Mouse (Mus musculus): ENCODE measurements around the gene Ash1l.

Gene Ash1l

DNA sequence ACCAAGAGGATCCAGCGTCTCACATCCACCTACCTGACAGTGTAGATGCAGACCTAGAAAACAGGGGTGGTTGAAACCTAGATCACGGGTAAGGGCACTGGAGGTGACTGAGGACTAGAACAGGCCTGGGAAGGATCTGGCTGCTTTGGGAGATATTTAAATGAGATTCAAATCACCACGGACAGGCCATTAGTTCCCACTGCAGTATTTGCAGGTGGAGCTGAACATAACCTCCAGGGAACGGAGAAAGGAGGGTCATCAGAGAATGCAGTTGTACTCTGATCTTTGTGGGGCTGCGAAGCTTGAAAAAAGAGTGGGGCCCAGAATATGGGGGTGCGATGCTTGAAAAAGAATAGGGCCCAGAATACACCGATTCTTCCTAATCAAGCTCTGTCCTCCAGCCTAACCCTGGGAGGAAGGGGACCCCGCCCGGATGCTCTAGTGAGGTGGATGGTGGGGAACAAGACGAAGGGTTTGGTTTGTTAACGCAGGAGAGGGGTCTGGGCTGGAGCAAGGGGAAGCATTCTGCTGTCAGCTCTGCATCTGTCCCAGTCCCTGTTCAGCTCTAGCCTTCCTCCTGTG is 142.2 kb downstream of the Ash1l start:
- no peak for DNase-seq

GRCm38 (mm10) chr3:89093175-89093574 is 142.8 kb downstream of the Ash1l start, which contains the start of gene Rusc1:
Gene Rusc1 (minus strand): TSS chr3:89093311.
- peak; percentile 94 for DNase-seq

DNA sequence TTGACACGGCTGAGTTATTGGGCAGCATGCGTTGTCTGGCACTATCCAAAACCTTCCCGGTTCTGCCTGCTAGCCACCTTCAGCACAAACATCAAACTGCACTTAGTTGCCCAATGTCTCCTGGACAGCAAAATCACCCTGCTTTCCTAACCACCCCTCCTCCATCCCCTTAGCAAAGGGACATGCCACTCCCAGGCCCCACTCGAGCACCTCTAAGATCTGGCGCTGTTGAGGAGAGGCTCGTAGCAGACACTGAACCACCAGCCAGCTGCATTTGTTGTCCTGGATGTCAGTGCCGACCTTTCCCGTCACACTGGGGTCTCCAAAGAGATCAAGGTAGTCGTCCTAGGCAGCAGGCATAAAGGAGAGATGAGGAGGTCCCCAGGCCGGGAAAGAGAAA is 143.6 kb downstream of the Ash1l start:
- DNase-seq: no peak

DNA sequence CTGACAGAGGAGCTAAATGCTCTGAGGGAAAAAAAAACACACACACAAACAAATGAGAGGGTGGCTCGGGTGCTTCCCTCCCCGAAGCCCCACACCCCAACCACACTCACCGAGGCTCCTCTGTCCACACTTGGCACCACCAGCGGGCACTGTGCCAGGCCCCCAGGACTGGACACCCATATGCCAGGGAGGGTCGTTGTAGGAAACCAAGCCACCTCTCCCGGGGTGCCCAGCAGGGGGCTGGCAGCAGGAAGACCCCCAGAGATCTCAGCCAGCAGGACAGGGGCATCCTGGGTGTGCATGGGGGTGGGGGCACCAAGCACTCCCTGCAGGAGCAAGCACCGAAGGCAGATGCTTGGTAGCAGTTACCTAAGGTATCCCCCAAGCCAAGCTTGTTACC is 150.4 kb downstream of the Ash1l start, which contains the start of gene Gm43738:
Gene Gm43738, minus strand, starts transcription at position 289 of the 400 bp plus-strand sequence.
- no peak for DNase-seq

DNA sequence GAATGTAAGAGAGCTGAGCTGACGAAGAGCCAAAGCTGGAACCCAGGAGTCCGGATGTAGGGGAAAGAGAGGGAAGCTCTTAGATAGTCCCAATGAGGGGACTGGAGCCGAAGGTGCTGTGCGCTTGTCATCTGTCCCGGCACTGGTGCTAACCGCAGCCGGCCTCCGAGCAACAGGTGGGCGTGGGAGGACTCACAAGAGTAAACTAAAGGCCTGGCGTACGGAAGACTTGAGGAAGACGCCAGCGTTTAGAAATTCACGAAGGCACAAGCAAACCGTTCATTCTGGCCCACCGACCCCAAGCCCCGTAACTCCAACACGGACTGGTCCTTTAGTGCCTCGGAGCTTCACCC is 151.0 kb downstream of the Ash1l start:
- DNase-seq: no peak

DNA sequence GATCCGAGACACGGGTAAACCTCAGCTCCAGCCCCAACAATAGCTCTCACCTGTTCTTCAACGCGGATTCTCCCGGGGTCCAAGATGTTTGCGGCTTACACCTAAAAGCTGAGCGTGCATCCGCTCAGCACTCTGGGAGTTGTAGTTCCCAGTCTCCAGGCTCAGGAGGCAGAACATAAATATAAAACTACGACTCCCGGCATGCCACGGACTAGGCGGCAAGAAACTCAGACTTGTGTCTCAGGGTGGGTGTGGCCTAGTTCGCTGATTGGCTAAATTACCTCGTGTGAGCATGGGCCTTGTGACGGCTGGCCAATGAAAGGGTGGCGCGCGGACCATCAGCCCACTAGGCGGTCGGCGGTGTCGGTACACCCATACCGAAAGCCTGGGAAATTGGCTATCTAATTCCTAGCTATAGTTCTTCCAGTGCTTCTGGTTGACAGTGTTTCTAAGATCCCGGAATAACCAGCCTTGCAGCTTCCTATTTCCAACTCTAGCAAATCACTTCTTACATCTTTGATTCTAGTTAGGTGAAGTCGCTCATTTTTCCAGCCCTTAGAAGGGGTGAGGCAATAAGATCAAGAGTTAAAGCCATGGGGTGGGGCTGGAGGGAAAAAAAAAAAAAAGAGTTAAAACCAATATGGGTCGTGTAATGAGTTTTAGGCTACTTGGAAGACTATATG is 151.5 kb downstream of the Ash1l start, which contains the start of gene Fdps:
Gene Fdps, minus strand, starts transcription at position 148 of the 683 bp plus-strand sequence.
- DNase-seq: peak; percentile 99

DNA sequence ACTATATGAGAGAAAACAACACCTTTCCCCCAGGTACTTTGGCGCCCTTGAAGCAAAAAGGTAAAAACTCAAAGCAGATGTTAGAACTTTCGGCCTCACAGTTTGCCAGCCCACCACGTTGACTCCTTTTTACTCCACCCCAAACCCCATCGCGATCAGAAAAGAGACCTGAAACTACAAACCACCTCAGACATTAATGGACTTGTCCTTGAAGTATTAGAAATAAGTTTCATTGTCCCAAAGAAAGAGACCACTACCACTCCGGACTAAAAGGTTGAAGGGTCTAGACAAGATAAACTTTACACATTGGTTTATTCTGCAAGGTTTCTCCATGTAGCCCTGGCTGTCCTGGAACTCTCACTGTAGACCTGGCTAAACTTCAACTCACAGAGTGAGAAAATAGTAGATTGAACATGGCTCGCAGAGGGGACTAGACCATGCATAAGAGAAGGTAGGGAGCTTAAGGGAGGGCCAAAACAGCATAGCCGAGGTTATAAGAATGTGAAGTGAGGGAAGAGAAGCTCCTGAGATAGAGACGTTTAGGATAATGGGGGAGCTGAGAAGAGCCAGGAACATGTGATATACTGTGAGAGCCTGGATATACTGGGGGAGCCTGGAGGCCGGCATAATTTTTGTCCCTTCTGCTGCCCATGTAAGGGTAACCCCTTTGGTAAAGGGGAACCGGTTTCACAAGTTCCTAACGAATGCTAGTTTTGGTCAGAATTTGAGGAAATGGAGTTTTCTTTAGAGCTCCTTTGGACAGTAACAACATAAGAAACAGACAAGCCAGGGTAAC is 152.3 kb downstream of the Ash1l start:
- no peak for DNase-seq

- DNase-seq: no peak
Measured at GRCm38 (mm10) chr3:89103291-89103595, 152.8 kb downstream of the Ash1l start.

- no peak for DNase-seq
Measured at GRCm38 (mm10) chr3:89106881-89107280, 156.5 kb downstream of the Ash1l start.

DNA sequence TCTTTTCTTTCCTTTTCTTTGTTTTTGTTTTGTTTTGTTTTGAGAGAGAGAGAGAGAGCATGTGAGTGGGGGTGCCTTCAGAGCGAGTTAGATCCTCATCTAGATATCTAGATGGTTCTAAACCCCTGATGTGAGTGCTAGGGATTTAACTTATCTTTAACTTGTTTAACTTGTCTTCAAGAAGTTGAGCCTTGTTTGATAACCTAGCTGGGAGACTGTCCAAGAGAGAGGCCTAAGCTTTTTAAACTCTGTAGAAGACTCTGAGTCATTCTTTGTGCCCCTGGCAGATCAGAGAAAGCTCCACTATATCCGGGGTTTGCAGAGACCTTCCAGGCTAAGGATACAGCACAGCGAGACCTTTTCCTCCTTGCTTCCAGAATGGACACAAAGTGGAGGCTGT is 157.1 kb downstream of the Ash1l start:
- DNase-seq: no peak

DNA sequence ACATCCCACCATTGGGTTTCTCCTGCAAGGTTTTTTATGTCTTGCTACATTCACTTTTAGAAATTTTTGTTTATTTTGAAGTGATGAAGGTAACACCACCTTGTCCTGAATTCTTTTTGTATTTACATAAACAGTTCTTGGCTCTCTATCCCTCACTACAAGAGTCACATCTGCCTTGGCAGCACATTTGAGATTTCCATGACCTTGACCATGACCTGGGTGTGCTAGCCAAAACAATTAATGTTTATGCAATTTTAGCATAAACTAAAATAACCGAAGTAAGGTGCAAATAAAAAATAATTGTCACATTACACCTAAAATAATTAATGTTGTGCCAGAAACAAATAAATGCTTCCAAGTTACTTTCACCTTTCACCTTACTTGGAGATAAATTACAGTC is 157.7 kb downstream of the Ash1l start:
- DNase-seq: no peak

DNA sequence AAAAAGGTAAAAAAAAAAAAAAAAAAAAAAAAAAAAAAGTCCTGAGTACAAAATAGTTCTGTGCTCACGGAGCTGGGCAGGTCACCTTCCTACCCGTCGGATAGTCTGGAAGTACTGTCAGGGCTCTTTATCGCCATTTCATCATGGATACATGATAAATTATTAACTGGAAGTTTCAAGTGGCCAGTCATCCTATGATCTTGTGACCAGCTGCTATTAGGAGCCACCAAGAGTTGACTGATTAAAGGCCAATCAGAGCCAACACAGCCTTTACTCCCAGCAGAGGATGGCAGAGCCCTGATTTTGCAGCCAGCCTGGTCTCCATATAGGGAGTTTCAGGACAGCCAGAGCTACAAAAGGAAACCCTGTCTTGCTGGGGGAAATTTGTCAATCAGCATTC is 162.6 kb downstream of the Ash1l start:
- no peak for DNase-seq

DNA sequence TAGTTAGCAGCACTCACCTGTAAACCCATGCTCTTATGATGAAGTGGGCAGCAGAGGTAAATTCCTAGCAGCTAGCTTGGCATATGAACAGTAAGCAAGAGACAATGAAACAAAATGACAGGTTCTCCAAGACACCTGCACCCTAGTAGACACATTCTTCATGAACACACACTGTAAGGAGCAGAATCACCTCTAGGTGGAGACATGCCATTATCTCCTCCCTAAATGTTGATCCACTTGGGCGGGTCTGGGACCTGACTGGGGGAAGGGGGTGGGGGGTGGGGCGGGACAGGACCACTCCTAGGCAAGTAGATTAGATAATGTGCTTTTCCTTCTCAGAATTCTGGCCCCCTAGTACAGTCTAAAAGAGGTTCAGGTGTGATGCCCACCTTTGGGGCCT is 165.1 kb downstream of the Ash1l start:
- no peak for DNase-seq

DNA sequence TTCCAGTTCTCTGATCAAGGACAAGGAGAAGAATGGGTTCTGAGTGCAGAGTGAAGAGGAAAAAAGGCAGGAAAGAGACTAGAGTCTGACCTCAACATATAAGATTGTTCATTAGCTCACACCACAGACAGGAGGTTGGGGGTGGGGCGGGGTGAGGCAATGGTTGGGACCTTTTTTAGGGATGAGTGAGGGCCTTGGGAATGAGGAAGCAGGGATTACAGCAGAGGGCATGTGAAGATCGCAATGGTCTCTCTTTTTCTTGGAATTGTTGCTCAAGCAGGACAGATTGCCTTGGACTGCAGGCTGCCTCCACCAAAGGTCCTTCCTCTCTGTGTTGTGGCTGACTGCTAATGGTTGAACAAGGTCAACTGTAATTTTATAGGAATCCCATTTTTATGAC is 172.9 kb downstream of the Ash1l start:
- DNase-seq: no peak

GRCm38 (mm10) chr3:89124241-89124640 is 173.8 kb downstream of the Ash1l start:
- DNase-seq: no peak

- DNase-seq: no peak
Measured at GRCm38 (mm10) chr3:89125981-89126380, 175.6 kb downstream of the Ash1l start.
